Mouse (Mus musculus) kidney, adult 2 months (tissue): ENCODE measurements around the gene Fgd2.

Experiments used
- CTCF ChIP-seq: fragments of 200-500 bp; conservative IDR thresholded peaks from 2 replicates; pipeline ENCODE4 v1.5.1; 2011; ENCODE audit warnings: low read depth, mild to moderate bottlenecking, control low read depth, low read length, moderate library complexity, mixed read lengths; ENCODE audit not compliant: insufficient read depth, insufficient read length
- POLR2A ChIP-seq: fragments of 200-500 bp; IDR thresholded peaks from one replicate; pipeline ENCODE4 v1.6.1; 2011; ENCODE audit warnings: low read depth, low read length, control low read depth

DNA sequence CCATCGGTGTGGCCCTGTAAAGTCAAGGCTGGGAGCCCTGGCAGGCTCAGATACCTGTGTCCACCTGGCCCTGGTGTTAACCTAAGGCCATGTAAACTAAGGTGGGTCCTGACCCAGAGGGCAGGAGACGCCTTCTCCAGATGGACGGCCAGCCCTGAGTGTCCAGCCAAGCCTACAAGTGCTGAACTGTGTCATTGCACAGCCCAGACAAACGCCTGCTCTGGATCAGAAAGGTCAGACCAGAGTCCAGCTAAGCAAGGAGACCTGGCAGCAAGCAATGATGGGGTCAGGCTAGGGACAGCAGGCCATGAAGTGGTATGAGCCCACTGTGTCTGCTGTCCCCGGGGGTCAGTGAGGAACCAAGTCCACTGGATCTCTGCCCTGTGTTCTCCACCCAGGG, 46.7 kb downstream of the Fgd2 start:
- TF ChIP-seq POLR2A (no peak), CTCF (no peak)
